Mouse (Mus musculus): ENCODE measurements around the gene Smim23. TPM values are rescaled to one million over a fixed set of nuclear protein-coding genes. Genes with fewer than 3 reads are reported as not detected.
A peak's percentile ranks its signal among the peaks of the same experiment; 100 is the strongest.

Smim23 gene
- polyA plus RNA-seq, 1 experiment, result not detected

DNA sequence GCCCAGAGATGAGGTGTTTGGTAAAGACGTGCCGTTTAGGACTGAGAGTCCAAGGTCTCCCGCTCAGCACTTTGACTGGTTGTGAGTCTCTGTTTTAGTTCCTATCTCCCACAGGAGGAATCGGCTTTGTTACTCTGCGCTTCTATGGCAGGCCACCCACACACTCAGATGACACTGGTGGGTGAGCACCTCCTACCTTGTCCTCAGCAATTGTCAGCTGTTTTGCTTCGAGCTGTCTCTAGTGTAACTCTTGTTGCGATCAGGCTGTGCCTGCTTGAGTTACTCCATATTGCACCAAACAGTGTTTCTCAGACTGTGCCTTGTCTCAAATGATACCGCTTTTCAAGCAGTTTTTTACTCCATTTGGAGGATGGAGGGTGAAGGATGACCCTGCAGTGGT is 10.1 kb downstream of the Smim23 start:
- no peak overlapping the region for H3K27ac ChIP-seq (ENCODE audit: insufficient read depth, low read length)
- no peak overlapping the region for H3K4me3 ChIP-seq (ENCODE audit: insufficient read depth, low read length)
- H3K4me1 ChIP-seq (ENCODE audit: control insufficient read depth, insufficient read depth, low read length), result no peaks in the 10 kb centered on the region
- TF ChIP-seq CTCF (IDR thresholded peaks at IDR 0.05; ENCODE audit: extremely low read depth, insufficient read depth, low read length) (no peak), POLR2A (IDR thresholded peaks at IDR 0.05; ENCODE audit: extremely low read depth, insufficient read depth, low read length) (no peak)

DNA sequence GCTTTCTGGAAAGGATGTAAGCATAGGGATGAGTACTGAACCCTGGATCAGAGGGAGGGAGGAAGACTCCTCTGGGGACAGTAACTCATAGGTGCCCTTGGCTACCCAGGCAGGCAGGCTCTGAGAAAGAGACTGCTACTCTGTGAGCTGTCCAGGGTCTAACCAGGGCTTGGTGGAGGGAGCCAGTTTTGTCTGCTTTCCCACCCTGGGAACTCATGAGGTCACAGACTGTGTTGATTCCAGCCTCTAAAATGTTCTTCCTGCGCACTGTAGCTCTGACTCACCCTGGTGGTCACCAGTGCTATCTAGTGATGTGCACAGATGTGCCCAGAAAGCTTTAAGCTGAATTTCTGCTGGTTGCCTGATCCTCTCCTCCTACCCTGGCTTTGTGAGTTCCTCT is 15.3 kb downstream of the Smim23 start:
- no peaks in the 10 kb centered on the region for H3K4me1 ChIP-seq (ENCODE audit: control insufficient read depth, insufficient read depth, low read length)
- no peak overlapping the region for H3K4me3 ChIP-seq (ENCODE audit: insufficient read depth, low read length)
- TF ChIP-seq POLR2A (IDR thresholded peaks at IDR 0.05; ENCODE audit: extremely low read depth, insufficient read depth, low read length) (no peak), CTCF (IDR thresholded peaks at IDR 0.05; ENCODE audit: extremely low read depth, insufficient read depth, low read length) (no peak)
- no peak overlapping the region for H3K27ac ChIP-seq (ENCODE audit: insufficient read depth, low read length)

DNA sequence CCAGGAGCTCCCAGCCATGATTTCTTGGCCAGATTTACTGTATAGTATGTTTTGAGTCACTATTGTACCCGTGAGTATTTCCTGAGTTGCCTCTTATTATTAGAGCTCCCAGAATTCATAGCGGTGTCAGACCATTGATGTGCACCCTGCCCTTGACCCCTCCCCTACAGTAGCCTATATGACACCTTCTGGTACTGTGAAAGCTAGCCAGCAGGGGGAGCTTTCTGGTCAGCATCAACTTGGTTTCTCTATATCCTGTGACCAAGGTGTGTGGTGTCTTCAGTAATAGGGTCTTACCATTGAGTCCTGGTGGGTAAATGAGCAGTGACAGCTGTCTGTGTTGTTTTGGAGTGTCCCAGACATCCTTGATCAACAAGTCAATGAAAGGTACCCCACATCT is 18.4 kb downstream of the Smim23 start:
- TF ChIP-seq CTCF (IDR thresholded peaks at IDR 0.05; ENCODE audit: extremely low read depth, insufficient read depth, low read length) (peak; percentile 63), POLR2A (IDR thresholded peaks at IDR 0.05; ENCODE audit: extremely low read depth, insufficient read depth, low read length) (no peak)

DNA sequence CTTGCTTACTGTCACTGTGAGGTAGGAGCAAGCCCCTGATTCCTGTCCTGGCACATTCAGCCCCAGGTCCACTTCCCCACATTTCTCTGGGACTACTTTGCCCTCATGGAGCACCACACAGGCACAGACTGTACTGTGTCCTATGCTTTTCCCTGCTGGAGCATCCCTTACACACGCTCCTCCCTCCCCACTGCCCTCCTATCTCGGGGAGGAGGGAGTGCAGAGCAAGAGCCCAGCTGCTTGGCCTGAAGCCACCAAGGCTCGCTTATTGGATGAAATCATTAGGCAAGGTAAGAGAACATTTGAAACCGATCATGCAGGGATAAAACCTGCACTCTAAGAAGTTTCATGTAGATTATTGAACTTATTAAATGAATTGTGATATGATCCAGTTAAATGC is 20.7 kb downstream of the Smim23 start:
- Histone ChIP-seq H3K4me3 (ENCODE audit: insufficient read depth, low read length) (no peak overlapping the region), H3K27ac (ENCODE audit: insufficient read depth, low read length) (no peak overlapping the region), H3K4me1 (ENCODE audit: control insufficient read depth, insufficient read depth, low read length) (no peaks in the 10 kb centered on the region)
- no peak for TF ChIP-seq POLR2A (IDR thresholded peaks at IDR 0.05; ENCODE audit: extremely low read depth, insufficient read depth, low read length)

More for the DNA sequence above, 18.4 kb downstream of the Smim23 start:
- H3K27ac ChIP-seq (ENCODE audit: insufficient read depth, low read length), result no peak overlapping the region
- H3K4me3 ChIP-seq (ENCODE audit: insufficient read depth, low read length), result no peak overlapping the region
- H3K4me1 ChIP-seq (ENCODE audit: control insufficient read depth, insufficient read depth, low read length), result no peaks in the 10 kb centered on the region

DNA sequence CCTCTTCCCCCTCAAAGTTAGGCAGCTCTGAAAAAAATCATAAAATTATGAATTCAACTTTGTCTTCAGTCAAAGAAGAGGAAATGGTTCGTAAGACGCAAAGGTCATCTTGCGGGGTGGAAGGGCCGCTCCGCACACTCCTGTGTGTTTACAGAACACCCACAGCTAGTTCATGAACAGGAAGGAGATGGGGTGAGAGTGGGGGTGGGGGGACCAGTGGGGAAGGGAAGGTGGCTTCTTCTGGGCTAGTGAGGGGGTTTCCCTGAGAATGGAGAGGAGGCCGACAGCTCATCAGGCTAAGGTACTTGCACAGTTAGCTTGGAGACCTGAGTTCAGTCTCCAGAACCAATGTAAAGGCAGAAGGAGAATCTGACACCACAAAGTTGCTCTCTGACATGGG is 22.7 kb downstream of the Smim23 start:
- Histone ChIP-seq H3K27ac (ENCODE audit: insufficient read depth, low read length) (no peak overlapping the region), H3K4me3 (ENCODE audit: insufficient read depth, low read length) (no peak overlapping the region), H3K4me1 (ENCODE audit: control insufficient read depth, insufficient read depth, low read length) (no peaks in the 10 kb centered on the region)
- TF ChIP-seq POLR2A (IDR thresholded peaks at IDR 0.05; ENCODE audit: extremely low read depth, insufficient read depth, low read length) (no peak), CTCF (IDR thresholded peaks at IDR 0.05; ENCODE audit: extremely low read depth, insufficient read depth, low read length) (no peak)

DNA sequence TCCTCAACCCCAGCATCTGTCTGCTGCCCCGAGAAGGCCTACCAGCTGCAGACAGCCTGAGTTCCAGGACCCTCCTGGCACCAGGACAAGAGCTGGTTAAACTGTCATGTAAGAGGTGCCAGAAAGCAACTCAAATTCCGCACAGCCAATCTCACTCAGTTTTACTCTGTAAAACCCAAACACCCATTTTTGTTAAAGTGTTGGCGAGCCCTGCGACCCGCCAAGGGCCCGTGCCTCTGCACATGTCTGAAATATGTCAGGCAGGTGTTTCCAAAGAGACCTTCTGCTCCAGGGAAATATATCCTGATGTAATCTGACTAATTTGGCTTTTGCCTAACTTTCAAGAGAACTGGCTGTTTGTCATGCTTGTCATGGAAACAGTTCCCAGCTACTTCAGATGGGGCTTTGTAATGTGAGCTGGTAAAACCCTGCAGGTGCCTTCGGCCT is 23.5 kb downstream of the Smim23 start:
- H3K4me1 ChIP-seq (ENCODE audit: control insufficient read depth, insufficient read depth, low read length), result no peaks in the 10 kb centered on the region
- TF ChIP-seq CTCF (IDR thresholded peaks at IDR 0.05; ENCODE audit: extremely low read depth, insufficient read depth, low read length), result no peak
- TF ChIP-seq POLR2A (IDR thresholded peaks at IDR 0.05; ENCODE audit: extremely low read depth, insufficient read depth, low read length), result no peak
- H3K4me3 ChIP-seq (ENCODE audit: insufficient read depth, low read length), result no peak overlapping the region
- H3K27ac ChIP-seq (ENCODE audit: insufficient read depth, low read length), result no peak overlapping the region

DNA sequence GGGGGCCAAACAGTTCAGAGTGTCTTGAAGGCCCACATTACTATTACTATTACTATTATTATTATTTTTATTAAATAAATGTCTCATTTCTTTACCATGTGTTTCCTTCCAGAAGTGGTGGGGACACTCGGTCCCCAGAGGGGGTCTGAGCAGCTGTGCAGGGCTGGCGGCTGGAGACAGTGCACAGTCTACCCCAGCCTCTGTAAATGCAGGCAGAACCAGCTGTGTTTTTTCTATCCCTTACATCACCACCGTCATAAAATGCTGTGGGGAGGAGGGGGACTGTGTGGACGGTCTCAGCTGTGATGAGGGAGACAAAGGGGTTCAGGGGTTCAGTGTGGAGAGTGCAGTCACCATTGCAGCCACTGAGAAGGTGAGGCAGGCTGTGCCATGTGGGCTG is 26.0 kb downstream of the Smim23 start:
- Histone ChIP-seq H3K27ac (ENCODE audit: insufficient read depth, low read length) (no peak overlapping the region), H3K4me1 (ENCODE audit: control insufficient read depth, insufficient read depth, low read length) (no peaks in the 10 kb centered on the region), H3K4me3 (ENCODE audit: insufficient read depth, low read length) (no peak overlapping the region)
- no peak for TF ChIP-seq POLR2A (IDR thresholded peaks at IDR 0.05; ENCODE audit: extremely low read depth, insufficient read depth, low read length)
- no peak for TF ChIP-seq CTCF (IDR thresholded peaks at IDR 0.05; ENCODE audit: extremely low read depth, insufficient read depth, low read length)

DNA sequence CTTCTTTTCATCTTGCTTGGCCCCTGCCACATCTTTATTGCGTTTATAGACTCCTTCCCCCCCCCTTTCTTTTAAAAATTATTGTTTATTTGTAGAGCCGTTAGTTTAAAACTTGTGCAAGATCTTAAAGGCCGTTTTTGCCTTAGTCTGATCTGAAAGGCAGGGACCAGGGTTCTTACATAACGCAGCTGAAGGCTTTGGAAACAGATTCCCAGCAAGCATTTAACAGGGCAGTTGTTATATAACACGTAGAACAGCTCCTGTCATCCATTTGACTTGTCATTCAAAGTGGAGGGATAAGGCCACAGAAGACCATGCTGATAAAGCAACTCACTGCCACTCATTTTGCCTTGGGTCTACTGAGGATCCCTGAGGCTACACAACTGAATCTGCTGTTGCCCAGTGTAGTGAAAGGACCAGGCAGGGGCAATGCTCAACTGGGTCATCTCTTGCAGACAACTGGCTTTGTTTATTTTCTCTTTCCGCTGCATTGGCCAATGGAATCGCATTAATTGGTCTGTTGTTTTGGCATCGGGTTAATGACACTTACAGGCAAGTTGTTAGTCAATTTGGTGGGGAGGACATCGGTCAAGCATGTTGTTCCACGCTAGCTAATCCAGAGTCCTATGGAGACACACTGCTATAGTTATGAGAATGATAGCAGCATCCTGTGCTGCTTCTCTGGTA is 29.5 kb downstream of the Smim23 start:
- Histone ChIP-seq H3K4me1 (ENCODE audit: control insufficient read depth, insufficient read depth, low read length) (no peaks in the 10 kb centered on the region), H3K4me3 (ENCODE audit: insufficient read depth, low read length) (no peak overlapping the region), H3K27ac (ENCODE audit: insufficient read depth, low read length) (no peak overlapping the region)
- TF ChIP-seq POLR2A (IDR thresholded peaks at IDR 0.05; ENCODE audit: extremely low read depth, insufficient read depth, low read length), result no peak
- TF ChIP-seq CTCF (IDR thresholded peaks at IDR 0.05; ENCODE audit: extremely low read depth, insufficient read depth, low read length), result no peak

DNA sequence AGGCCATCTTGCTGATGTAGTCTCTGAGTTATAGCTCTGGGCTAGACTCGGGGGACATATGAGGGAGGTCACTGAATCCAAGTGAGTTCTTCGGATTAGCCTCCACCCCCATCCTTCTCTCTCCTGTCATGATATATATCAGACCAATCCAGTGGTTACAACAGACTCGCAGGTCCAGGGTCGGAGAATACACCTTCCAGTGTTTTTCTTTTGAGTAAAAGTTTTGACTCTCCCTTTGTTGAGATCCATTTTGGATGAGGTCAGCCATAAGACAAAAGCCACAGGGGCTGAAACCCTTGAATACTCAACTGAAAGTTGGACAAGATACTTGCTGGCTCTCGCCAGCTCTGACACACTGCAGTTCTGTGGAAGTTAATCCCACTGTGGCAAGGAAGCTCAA is 38.2 kb downstream of the Smim23 start:
- H3K27ac ChIP-seq (ENCODE audit: insufficient read depth, low read length), result no peak overlapping the region
- no peak overlapping the region for H3K4me3 ChIP-seq (ENCODE audit: insufficient read depth, low read length)
- peaks cover under 1% of the 10 kb centered on the region; the same call in 1 of the 2 replicates for H3K4me1 ChIP-seq (ENCODE audit: control insufficient read depth, insufficient read depth, low read length)
- TF ChIP-seq POLR2A (IDR thresholded peaks at IDR 0.05; ENCODE audit: extremely low read depth, insufficient read depth, low read length), result no peak
- TF ChIP-seq CTCF (IDR thresholded peaks at IDR 0.05; ENCODE audit: extremely low read depth, insufficient read depth, low read length), result no peak

DNA sequence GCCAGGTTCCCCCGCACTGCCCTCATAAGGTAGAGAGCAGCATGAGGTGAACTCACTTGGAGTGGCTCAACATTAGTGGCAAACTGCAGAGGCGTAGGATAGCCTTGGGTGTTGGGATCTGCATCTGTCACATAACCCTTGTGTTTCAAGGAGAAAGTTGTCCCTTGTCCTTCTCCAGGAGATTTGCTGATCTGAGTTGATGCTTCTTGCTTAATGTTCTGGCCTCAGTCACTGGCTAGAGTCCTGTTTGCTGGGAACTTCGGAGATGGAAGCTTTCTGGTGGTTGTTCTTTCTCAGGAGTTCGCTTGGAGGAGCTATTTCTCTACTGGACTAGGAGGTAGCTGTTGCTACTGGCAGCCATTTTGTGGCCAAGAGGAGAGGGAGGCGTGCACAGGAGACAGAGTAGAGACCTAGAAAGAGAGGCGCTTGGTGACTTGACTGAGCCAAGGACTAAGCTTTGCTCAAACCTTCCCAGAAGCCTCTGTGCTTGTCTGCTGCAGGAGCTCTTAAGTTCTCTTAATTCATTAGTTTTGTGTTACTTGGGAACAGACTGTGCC is 38.7 kb downstream of the Smim23 start:
- TF ChIP-seq POLR2A (IDR thresholded peaks at IDR 0.05; ENCODE audit: extremely low read depth, insufficient read depth, low read length) (no peak), CTCF (IDR thresholded peaks at IDR 0.05; ENCODE audit: extremely low read depth, insufficient read depth, low read length) (no peak)
- Histone ChIP-seq H3K4me1 (ENCODE audit: control insufficient read depth, insufficient read depth, low read length) (peaks cover 2% of the 10 kb centered on the region; the same call in 1 of the 2 replicates), H3K4me3 (ENCODE audit: insufficient read depth, low read length) (no peak overlapping the region), H3K27ac (ENCODE audit: insufficient read depth, low read length) (no peak overlapping the region)
